Mouse (Mus musculus): ENCODE results near the gene Zxdb. TPM values are rescaled to one million over a fixed set of nuclear protein-coding genes. Genes with fewer than 3 reads are reported as not detected.
"Not testable (repeated sequence)": the region's sequence is repeated elsewhere in the genome, so short reads cannot be mapped to it uniquely, and the experiment has no call there.

The Zxdb gene
- 1 to 10 TPM; 2.3 to 2.6 TPM for total RNA-seq (2021)
- long read RNA-seq, experiment 1: 0 reads
- long read RNA-seq, experiment 2, full-length matches to known transcripts: 1 of 1 reads
- long read RNA-seq, experiment 2, partial matches to known transcripts: 0 of 1 reads
- long read RNA-seq, experiment 2, other reads (novel, unspliced or antisense): 0 of 1 reads

DNA sequence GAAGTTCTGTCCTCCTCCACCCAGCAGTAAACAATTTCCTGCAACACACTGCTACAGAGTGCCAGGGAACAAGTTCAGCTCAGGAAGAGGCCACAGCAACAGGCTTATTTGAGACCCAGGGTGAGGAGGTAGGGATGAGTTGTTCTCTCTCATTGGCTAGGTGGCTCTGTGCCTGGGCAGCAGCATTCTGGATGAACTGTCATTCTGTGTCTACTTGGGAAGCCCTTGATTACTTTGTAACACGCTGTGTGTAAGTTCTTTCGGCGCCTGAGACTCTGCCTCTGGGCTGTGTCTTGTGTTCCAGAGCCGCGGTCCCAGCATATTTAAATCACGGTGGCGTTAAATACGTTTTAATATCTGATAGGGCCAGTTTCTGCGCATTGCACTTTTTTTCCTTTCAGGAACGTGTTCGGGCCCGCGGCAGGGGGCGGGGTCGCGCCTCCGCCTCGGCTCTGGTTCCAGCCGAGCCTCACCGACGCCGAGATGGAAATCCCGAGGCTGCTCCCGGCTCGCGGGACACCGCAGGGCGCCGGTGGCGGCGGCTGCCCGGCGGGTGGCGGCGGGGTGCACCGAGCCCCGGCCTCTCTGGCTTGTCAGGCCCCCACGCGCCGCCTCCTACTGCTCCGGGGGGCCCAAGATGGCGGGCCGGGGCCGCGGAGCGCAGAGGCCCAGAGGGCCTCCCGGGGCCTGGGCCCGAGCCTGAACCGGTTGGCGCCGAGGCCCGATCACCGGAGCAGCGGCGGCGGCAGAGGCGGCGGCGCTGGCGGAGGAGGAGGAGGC lies at the start of gene Zxdb:
Gene Zxdb (plus strand): TSS at position 378 of the 780 bp plus-strand sequence.
- intact Hi-C loops (cut with DNase I); DNase-seq: not testable (repeated sequence)

DNA sequence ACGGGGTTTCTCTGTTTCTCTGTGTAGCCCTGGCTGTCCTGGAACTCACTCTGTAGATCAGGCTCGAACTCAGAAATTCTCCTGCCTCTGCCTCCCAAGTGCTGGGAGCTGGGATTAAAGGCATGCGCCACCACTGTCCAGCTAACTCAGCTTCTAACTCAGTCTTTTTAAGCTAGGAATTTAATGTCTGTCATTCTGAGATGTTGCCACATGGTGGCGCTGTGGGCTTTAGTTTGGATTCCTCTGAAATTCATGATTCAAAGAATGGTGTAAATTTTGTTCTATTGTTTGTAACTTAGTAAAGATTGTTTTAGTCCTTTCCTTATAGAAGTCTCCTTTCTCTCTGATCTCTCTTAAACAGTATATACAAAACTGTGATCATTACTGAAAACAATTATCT lies 49.4 kb upstream of the Zxdb start:
- intact Hi-C loops (cut with DNase I): loop anchor here (10.0 kb wide), 1 partner anchor 340 kb away; no protein-coding TSS in a partner anchor
- no peak for DNase-seq

DNA sequence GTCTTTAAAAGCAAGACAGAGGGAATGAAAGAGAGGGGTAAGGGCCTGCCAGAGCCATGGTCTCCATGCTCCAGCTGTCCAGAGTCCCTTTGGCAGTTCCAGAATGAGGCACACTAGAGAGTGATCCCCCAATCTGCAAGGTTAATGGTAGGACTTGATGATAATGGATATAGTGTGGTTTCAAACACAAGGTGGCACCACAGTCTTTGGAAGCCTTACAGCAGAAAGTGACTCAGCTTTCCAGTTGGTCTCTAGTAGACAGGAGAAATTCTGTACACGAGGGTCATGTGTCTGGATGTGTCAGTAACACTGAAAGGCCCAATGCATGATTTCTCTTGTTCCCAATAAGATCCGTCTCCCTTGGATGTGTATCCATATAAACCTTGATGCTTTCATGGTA lies 42.8 kb upstream of the Zxdb start:
- DNase-seq; intact Hi-C loops (cut with DNase I): not testable (repeated sequence)

DNA sequence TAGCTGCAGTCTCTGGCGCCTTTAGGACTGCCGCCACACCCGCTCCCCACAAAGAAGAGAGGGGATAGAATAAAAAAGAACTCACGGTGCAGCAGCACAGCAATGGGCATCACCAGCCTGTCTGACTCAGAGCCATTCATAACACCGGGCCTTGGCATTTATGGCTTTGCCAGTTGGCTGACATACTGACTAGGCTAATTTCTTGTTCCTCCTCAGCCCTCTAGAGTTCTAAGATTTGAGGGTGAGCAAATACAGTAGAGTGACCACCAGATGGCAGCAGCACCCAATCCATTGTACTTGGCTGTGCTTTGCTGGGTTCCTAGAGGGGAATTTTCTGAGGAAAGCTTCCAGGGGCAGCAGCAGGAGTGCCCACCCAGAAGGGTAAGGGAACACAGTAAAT lies 34.8 kb upstream of the Zxdb start:
- DNase-seq; intact Hi-C loops (cut with DNase I): not testable (repeated sequence)

DNA sequence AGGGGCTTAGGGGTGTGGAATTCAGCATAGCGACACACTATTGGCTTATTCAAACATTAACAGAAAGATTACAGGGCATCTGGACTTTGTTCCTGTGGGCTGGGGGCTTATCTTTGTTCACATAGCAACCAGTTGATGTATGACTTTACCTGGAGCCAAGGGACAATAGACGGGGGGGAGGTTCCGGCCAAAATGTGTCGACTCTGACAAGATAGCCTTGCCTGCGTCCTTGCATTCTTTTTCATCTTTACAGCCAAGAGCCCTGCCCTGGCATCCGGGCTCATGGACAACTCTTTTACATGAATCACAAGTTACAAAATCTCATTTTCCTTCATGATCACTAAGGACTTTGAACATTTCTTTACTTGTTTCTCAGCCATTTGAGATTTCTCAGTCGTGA lies 17.7 kb upstream of the Zxdb start:
- DNase-seq; intact Hi-C loops (cut with DNase I): not testable (repeated sequence)

DNA sequence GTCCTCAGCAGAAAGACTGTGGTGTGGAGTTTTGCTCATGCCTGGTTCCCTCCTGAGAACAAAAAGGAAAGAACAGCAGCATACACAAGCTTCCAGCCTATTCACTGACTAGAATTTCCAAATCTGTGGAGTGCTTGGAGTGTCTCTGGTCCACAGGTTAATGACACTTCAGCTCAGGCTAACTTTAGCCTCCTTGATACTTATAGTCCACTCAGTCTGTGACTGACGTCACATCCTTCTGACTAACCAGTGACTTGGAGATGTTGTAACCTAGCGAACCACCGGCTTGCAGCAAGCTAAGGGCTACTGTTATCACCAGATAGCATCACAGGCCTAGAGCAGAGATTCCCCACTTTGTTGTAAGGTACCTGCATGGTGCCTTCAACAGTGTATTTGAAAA lies 14.6 kb upstream of the Zxdb start:
- DNase-seq; intact Hi-C loops (cut with DNase I): not testable (repeated sequence)

DNA sequence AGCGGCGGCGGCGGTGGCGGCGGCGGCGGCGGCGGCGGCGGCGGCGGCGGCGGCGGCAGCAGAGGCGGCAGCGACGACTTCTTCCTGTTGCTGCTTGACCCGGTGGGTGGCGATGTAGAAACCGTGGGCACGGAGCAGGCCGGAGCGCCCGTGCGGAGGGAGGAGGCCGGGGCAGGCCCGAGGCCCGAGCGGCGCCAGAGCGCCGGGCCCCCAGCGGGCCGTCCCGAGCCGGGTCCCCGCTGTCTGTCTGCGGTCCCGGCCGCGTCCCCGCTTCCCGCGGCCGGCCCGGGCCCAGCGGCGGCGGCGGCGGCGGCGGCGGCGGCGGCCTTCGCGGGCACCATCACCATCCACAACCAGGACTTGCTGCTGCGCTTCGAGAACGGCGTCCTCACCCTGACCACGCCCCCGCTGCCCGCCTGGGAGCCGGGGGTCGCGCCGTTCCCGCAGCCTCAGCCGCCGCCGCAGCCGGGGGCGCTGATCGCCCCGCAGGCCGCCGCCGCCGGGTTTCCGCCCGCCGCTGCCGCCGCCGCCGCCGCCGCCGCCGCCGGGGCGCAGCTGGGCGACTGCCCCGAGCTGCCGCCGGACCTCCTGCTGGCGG lies 702 bp downstream of the Zxdb start:
- DNase-seq: not testable (repeated sequence)

DNA sequence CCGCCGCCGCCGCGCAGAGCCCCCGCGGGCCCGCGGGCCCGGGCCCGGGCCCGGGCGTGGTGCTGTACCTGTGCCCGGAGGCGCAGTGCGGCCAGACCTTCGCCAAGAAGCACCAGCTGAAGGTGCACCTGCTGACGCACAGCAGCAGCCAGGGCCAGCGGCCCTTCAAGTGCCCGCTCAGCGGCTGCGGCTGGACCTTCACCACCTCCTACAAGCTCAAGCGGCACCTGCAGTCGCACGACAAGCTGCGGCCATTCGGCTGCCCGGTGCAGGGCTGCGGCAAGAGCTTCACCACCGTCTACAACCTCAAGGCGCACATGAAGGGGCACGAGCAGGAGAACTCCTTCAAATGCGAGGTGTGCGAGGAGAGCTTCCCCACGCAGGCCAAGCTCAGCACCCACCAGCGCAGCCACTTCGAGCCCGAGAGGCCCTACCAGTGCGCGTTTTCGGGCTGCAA lies 1.3 kb downstream of the Zxdb start:
- intact Hi-C loops (cut with DNase I); DNase-seq: not testable (repeated sequence)

More for the DNA sequence above, 702 bp downstream of the Zxdb start:
- intact Hi-C loops (cut with DNase I): not testable (repeated sequence)

DNA sequence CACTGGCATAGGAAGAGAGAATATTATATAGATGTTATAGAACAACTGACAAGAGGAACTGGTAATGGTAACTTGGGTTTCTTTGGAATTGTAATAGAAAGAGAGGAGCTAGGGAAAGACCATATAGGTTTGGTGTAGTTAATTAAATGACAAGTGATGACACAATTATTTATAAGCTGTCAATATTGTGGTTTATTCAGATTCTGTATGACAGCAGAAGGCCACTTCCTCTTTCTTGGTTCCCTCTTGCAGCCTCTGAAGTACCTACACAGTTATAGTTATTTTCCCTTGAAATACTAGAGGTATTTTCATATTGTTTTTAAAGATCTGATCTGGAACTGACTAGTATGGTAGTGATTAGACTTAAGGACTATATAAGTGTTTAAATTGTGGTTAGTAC lies 7.2 kb downstream of the Zxdb start:
- no peak for DNase-seq
- intact Hi-C loops (cut with DNase I): no loop called here

DNA sequence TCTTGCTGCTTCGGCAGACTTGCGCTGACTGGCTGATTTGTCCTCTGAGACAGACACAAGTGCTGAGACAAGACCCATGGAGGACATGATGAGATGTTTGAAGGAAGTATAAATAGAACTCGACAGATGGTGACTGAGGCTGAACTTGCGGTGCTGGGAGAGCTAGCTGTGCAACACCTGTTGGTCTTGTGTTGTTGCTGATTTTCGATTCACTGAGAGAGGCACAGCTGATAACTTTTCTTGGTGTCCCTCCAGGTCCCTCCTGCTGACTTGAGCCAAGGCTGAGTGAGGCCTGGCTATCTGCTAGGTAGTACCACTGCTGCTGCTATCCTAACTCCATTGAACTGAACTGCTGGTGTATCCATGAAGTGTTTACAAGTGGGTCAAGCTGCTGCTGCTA lies 29.4 kb downstream of the Zxdb start:
- intact Hi-C loops (cut with DNase I): no loop called here
- no peak for DNase-seq

DNA sequence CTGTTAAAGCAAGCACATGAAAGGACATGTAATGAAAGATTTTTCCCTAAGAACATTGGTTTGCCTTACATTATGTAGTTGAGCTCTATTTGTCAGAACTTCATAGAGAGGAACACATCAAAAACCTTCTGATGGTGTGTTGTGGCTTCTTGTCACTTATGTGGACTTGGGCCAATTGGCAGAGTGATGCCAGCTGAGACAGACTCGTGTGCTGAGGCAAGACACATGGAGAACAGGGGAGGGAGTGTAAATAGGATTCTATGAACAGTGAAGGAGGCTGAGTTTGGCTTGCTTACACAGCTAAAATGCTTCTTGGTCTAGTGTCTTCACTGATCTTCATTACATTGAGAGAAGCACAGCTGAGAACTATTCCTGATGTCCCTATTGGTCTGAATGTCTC lies 35.6 kb downstream of the Zxdb start:
- DNase-seq: no peak

DNA sequence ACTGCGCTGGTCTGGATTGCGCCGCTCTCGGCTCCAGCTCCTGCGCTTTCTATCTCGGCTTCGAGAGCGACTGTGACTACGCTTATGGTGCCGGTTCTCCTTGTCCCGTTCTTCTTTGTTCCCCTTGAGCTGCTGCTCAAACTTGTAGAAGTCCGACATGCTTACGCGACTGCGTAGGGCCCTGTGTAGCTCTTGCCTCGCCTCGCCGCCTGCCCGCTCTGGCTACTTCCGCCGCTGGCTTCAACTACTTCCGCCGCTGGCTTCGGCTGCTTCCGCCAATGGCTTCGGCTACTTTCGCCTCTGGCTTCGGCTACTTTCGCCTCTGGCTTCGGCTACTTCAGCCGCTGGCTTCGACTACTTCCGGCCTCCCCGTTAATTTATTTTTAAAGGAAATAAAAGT lies 49.5 kb downstream of the Zxdb start:
- no peak for DNase-seq
- intact Hi-C loops (cut with DNase I): no loop called here

More for the DNA sequence above, 35.6 kb downstream of the Zxdb start:
- intact Hi-C loops (cut with DNase I): no loop called here

Other genes starting within 250 kb of the Zxdb start
- gene Maged1, start 182.4 kb upstream of the Zxdb start, total RNA-seq (2021): 10 to 100 TPM; 24.2 to 24.8 TPM
- under 1 TPM; 0.37 to 0.41 TPM for gene Gspt2, start 88.5 kb upstream of the Zxdb start, total RNA-seq (2021)